Mouse (Mus musculus): ENCODE data around the gene Il5. TPM values are rescaled to one million over a fixed set of nuclear protein-coding genes. Genes with fewer than 3 reads are reported as not detected.
"Not testable (repeated sequence)": the region's sequence is repeated elsewhere in the genome, so short reads cannot be mapped to it uniquely, and the experiment has no call there.

Il5 gene
- total RNA-seq, 2 experiments from 2014 or later = not detected

- DNase-seq = peak; percentile 50
- intact Hi-C loops (cut with DNase I) = loop anchor here (5.0 kb wide), 1 partner anchor 115 kb away; no protein-coding TSS in a partner anchor
Measured at GRCm38 (mm10) chr11:53737573-53737946, 17.0 kb downstream of the Il5 start.

- DNase-seq = no peak
- intact Hi-C loops (cut with DNase I) = no loop called here
Measured at GRCm38 (mm10) chr11:53742353-53742752, 21.8 kb downstream of the Il5 start.

DNA sequence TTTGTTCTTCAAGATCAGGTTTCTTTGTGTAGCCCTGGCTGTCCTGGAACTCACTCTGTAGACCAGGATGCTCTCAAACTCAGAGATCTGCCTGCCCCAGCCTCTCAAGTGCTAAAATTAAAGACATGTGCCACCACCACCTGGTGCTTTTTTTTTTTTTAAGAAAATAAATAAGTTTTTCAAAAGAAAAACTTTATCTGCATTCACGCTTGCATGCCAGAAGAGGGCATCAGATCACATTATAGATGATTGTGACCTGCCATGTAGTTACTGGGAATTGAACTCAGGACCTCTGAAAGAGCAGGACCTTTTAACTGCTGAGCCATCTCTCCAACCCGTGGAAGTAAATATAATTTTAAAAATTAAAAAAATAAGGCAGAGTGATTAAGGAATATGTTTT lies 24.7 kb downstream of the Il5 start:
- intact Hi-C loops (cut with DNase I) = no loop called here
- DNase-seq = no peak

- intact Hi-C loops (cut with DNase I) = no loop called here
Measured at GRCm38 (mm10) chr11:53747985-53748384, 27.4 kb downstream of the Il5 start.

GRCm38 (mm10) chr11:53748614-53749013 lies 28.0 kb downstream of the Il5 start:
- no peak for DNase-seq
- intact Hi-C loops (cut with DNase I) = no loop called here

More at GRCm38 (mm10) chr11:53747985-53748384, 27.4 kb downstream of the Il5 start:
- no peak for DNase-seq

DNA sequence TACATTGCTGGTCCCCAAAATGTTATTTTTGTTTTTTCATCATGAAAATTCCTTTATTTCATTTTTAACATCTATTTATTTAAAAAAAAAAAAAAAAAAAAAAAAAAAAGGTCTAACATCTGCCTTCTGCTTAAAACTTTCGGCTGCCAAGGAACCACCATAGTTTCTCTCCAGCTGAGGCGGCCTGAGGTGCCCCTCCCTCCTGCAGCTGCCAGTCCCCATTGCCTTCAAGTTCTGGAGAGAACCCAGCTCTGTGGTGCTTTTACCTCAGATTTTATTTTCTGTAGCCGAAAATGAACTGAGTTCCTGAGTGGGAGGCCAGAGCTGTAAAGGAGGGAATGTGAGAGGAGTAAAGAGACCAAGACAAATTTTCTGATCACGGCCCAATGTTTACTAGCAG lies 28.7 kb downstream of the Il5 start:
- DNase-seq = no peak
- intact Hi-C loops (cut with DNase I) = no loop called here

DNA sequence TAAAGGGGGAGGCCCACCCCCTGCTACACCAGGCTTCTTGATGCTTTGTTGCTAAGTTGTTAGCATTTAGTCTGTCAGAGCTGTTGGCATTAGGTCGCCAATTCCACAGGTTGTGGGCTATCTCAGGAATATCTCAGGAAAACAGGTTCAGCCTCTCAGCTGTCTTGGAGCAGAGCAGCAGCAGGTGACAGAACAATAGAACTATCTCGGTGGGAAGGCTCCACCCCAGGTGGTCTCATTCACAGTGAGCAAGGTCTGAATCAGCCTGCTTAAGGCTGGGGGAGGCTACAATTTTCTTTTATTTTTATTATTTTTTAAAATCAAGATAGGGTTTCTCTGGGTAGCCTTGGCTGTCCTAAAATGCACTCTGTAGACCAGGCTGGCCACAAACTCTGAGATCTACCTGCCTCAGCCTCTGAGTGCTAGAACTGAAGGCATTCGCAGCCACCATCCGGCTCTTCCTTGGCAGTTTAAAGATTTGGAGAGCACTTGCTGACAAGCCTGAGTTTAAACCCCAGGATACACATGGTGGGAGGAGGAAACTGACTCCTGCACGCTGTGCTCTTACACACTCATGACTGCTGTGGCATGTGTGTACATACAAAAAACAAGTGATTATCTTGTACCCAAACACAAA lies 29.2 kb downstream of the Il5 start:
- intact Hi-C loops (cut with DNase I) = no loop called here
- DNase-seq = no peak

GRCm38 (mm10) chr11:53755011-53755595 lies 34.5 kb downstream of the Il5 start:
- DNase-seq = no peak
- intact Hi-C loops (cut with DNase I) = no loop called here

DNA sequence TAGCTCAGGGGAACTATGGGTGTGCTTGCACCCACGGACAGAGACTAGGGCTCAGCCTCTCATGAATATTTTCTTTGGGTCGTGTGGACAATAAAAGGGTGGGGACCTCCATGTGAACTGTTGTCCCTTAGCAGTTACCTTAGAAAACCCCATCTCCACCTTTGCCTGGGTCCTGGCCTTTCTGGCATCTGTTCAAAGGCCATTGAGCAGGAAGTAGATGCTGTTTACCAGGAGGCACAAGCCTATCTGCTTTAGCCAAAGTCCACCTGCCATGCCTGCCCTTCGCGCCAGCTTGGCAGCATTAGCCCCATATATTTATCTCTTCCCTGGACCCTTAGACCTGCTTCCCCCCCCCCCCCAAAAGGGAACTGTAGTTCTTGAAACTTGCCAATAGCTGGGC lies 37.0 kb downstream of the Il5 start:
- no peak for DNase-seq
- intact Hi-C loops (cut with DNase I) = no loop called here

GRCm38 (mm10) chr11:53758033-53758432 lies 37.4 kb downstream of the Il5 start:
- DNase-seq; intact Hi-C loops (cut with DNase I): not testable (repeated sequence)

GRCm38 (mm10) chr11:53758791-53759351 lies 38.3 kb downstream of the Il5 start:
- intact Hi-C loops (cut with DNase I) = no loop called here
- DNase-seq = no peak

- intact Hi-C loops (cut with DNase I) = no loop called here
- DNase-seq = no peak
Measured at GRCm38 (mm10) chr11:53759545-53760406, 39.2 kb downstream of the Il5 start.

DNA sequence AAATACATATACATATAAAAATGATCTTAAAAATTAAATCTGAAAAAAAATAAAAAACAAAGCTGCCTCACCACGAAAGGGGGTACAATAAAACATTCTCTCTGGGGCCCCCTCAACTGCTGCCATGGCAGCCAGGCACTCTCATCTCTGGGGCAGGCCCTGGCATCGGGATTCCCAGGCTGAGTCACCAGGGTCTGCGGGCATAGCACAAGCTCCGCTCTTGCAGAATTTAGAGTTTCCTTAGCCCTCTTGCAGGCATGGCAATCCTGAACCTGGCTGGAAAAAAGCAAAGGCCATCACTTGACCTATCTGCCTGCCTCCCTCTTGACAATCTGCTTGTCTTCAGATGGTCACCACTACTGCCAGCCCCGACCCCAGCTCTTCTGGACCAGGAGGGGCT lies 40.7 kb downstream of the Il5 start:
- intact Hi-C loops (cut with DNase I) = no loop called here
- DNase-seq = no peak

GRCm38 (mm10) chr11:53761822-53762221 lies 41.2 kb downstream of the Il5 start:
- DNase-seq = peak; percentile 79
- intact Hi-C loops (cut with DNase I) = no loop called here

- no peak for DNase-seq
- intact Hi-C loops (cut with DNase I) = no loop called here
Measured at GRCm38 (mm10) chr11:53762426-53762825, 41.8 kb downstream of the Il5 start.

- peak; percentile 62 for DNase-seq
- intact Hi-C loops (cut with DNase I) = no loop called here
Measured at GRCm38 (mm10) chr11:53762827-53763495, 42.4 kb downstream of the Il5 start.

- DNase-seq = peak; percentile 75
- intact Hi-C loops (cut with DNase I) = no loop called here
Measured at GRCm38 (mm10) chr11:53763496-53764140, 43.0 kb downstream of the Il5 start.

DNA sequence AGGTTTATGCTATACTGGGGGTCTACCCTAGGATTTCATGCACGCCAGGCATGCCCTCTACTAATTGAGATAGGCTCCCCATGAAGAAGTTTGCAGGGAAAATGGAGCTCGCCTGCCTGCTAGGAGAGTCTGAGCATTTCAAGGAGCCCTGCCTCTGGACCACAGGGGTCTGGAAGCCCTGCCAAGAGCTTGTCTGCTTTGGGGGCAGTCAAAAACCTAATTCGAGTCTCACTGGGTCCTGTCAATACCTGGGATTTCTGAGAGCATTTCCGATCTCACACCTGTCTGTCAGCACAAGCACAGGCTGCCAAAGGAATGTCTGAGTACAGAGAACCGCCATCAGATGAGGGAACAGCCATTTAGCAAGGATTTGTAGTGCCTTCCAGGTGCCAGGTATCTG lies 44.0 kb downstream of the Il5 start:
- DNase-seq = no peak
- intact Hi-C loops (cut with DNase I) = no loop called here

DNA sequence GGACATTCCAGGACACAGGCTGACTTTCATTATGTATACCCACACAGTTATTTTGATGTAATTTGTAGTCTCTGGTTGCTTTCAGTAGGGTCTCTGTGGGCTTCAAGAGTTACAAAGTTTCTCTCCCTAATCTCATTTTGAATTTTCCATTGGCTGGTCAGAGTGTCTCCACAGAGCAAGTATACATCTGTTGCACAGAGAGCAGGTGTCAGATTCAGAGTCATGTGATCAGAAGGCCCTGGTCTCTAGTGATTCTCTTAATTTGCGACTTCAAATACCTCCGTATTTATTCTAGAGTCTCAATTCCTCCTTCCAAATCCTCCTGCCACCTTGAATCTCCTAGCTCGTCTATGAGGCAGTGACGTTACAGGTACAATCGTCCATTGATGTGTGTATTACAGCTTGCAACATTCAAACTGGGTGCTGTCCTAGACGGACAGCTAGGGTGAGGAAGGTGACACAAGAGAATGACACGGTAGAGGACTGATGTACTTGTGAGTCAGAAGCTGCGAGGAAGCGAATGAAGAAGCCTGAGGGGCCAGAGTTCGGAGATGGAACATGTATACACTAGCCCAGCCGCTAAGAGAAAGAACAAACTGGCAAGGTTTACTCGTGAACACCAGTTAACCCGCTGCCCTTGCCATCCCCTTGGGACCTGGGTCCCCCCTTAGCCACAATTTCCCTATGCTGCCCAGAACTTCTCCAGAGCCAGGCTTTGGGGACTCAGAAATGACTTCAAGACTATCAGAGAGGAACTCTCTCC lies 48.0 kb downstream of the Il5 start:
- DNase-seq = no peak

GRCm38 (mm10) chr11:53769185-53769576 lies 48.6 kb downstream of the Il5 start:
- intact Hi-C loops (cut with DNase I) = no loop called here
- DNase-seq = no peak

More for the DNA sequence above, 48.0 kb downstream of the Il5 start:
- intact Hi-C loops (cut with DNase I) = no loop called here
